Mouse (Mus musculus): ENCODE results near the gene Zfp235. TPM values are rescaled to one million over a fixed set of nuclear protein-coding genes. Genes with fewer than 3 reads are reported as not detected.

Gene Zfp235
- total and polyA plus RNA-seq, 3 experiments, result 4.5 to 6.2 TPM; not detected in 1

- Histone ChIP-seq H3K4me3 (ENCODE audit: control insufficient read depth in 1 of 2, insufficient read depth in 1 of 2, low read depth in 2 of 2, low read length in 2 of 2) (no peak within 1 kb of the TSS), H3K9ac (ENCODE audit: control insufficient read depth, low read depth, low read length, poor library complexity, severe bottlenecking) (no peak within 1 kb of the TSS), H3K79me2 (ENCODE audit: control insufficient read depth, insufficient read depth, low read length, poor library complexity) (no peaks in the 10 kb centered on the region), H3K27me3 (ENCODE audit: control insufficient read depth in 1 of 2, insufficient read depth in 2 of 2, low read length in 2 of 2) (no peaks in the 10 kb centered on the region), H3K9me3 (replicated peaks; ENCODE audit: insufficient read depth, low read length) (no peaks in the 10 kb centered on the region), H3K4me1 (ENCODE audit: control insufficient read depth in 1 of 2, insufficient read depth in 2 of 2, low read length in 2 of 2) (no peaks in the 10 kb centered on the region), H3K27ac (ENCODE audit: control insufficient read depth, low read depth, low read length) (no peak within 1 kb of the TSS), H3K36me3 (ENCODE audit: control insufficient read depth in 1 of 2, insufficient read depth in 2 of 2, low read length in 2 of 2) (no peaks in the 10 kb centered on the region)
- TF ChIP-seq MXI1 (IDR thresholded peaks at IDR 0.05; ENCODE audit: low read depth, low read length) (no peak), MEF2A (IDR thresholded peaks at IDR 0.05; ENCODE audit: extremely low read depth, insufficient replicate concordance, low read depth, low read length, poor library complexity, severe bottlenecking) (no peak), E2F4 (IDR thresholded peaks at IDR 0.05; ENCODE audit: borderline replicate concordance, low read depth, low read length) (no peak), SMC3 (IDR thresholded peaks at IDR 0.05; ENCODE audit: low read depth, low read length) (no peak), RAD21 (IDR thresholded peaks at IDR 0.05; ENCODE audit: low read depth, low read length) (no peak), CHD2 (IDR thresholded peaks at IDR 0.05; ENCODE audit: low read length) (no peak), NELFE (IDR thresholded peaks at IDR 0.05; ENCODE audit: low read depth, low read length) (no peak), SIN3A (IDR thresholded peaks at IDR 0.05; ENCODE audit: low read length) (no peak), USF2 (IDR thresholded peaks at IDR 0.05; ENCODE audit: borderline replicate concordance in 1 of 2, insufficient read depth in 1 of 2, low read depth in 1 of 2, low read length in 2 of 2) (no peak), ZNF384 (IDR thresholded peaks at IDR 0.05; ENCODE audit: low read depth, low read length) (no peak), GABPA (IDR thresholded peaks at IDR 0.05; ENCODE audit: low read depth, low read length) (no peak), UBTF (IDR thresholded peaks at IDR 0.05; ENCODE audit: borderline replicate concordance, insufficient read depth, low read depth, low read length) (no peak), POLR2A (IDR thresholded peaks at IDR 0.05; ENCODE audit: control insufficient read depth in 1 of 2, insufficient read depth in 1 of 2, low read depth in 1 of 2, low read length in 2 of 2, poor library complexity in 1 of 2) (no peak), TBP (IDR thresholded peaks at IDR 0.05; ENCODE audit: low read depth, low read length) (no peak)
- DNase-seq (ENCODE audit: low read depth, low spot score), result no peak
Observed at GRCm38 (mm10) chr7:24174618-24175336, 40.8 kb downstream of the Zfp235 start, which contains the start of gene Zfp114. Gene Zfp114, plus strand, starts transcription at chr7:24175060.

GRCm38 (mm10) chr7:24175337-24175711 lies 41.4 kb downstream of the Zfp235 start:
- H3K4me3 ChIP-seq (ENCODE audit: control insufficient read depth in 1 of 2, insufficient read depth in 1 of 2, low read depth in 2 of 2, low read length in 2 of 2), result no peak overlapping the region
- no peaks in the 10 kb centered on the region for H3K36me3 ChIP-seq (ENCODE audit: control insufficient read depth in 1 of 2, insufficient read depth in 2 of 2, low read length in 2 of 2)
- H3K27ac ChIP-seq (ENCODE audit: control insufficient read depth, low read depth, low read length), result no peak overlapping the region
- no peak overlapping the region for H3K9ac ChIP-seq (ENCODE audit: control insufficient read depth, low read depth, low read length, poor library complexity, severe bottlenecking)
- no peak for TF ChIP-seq TBP (IDR thresholded peaks at IDR 0.05; ENCODE audit: low read depth, low read length)
- no peak for TF ChIP-seq POLR2A (IDR thresholded peaks at IDR 0.05; ENCODE audit: control insufficient read depth in 1 of 2, insufficient read depth in 1 of 2, low read depth in 1 of 2, low read length in 2 of 2, poor library complexity in 1 of 2)
- no peak for TF ChIP-seq JUND (IDR thresholded peaks at IDR 0.05; ENCODE audit: low read depth, low read length)
- no peaks in the 10 kb centered on the region for H3K27me3 ChIP-seq (ENCODE audit: control insufficient read depth in 1 of 2, insufficient read depth in 2 of 2, low read length in 2 of 2)
- H3K9me3 ChIP-seq (replicated peaks; ENCODE audit: insufficient read depth, low read length), result no peaks in the 10 kb centered on the region
- no peaks in the 10 kb centered on the region for H3K4me1 ChIP-seq (ENCODE audit: control insufficient read depth in 1 of 2, insufficient read depth in 2 of 2, low read length in 2 of 2)
- no peak for DNase-seq (ENCODE audit: low read depth, low spot score)
- H3K79me2 ChIP-seq (ENCODE audit: control insufficient read depth, insufficient read depth, low read length, poor library complexity), result no peaks in the 10 kb centered on the region
